Mouse (Mus musculus): ENCODE measurements at regions not wholly inside any gene's neighbourhood (a gene's known extent, or its start where the extent isn't known, plus 50 kb on each side); places are given as distances from the start of the nearest gene placed in this dataset.

GRCm38 (mm10) chr7:70118971-70119370, 247.6 kb downstream of the Nr2f2 start:
- no peak for TF ChIP-seq CTCF (conservative IDR thresholded peaks at IDR 0.05; ENCODE audit: insufficient read depth, insufficient read length, low read depth, low read length)
- TF ChIP-seq POLR2A (IDR thresholded peaks at IDR 0.05; ENCODE audit: low read depth, low read length) = no peak
